Mouse (Mus musculus): Measurements from ENCODE around the gene Ssrp1. TPM values are rescaled to one million over a fixed set of nuclear protein-coding genes. Genes with fewer than 3 reads are reported as not detected.

Ssrp1 gene
- polyA plus RNA-seq, 1 experiment from 2014 or later = 217 TPM

DNA sequence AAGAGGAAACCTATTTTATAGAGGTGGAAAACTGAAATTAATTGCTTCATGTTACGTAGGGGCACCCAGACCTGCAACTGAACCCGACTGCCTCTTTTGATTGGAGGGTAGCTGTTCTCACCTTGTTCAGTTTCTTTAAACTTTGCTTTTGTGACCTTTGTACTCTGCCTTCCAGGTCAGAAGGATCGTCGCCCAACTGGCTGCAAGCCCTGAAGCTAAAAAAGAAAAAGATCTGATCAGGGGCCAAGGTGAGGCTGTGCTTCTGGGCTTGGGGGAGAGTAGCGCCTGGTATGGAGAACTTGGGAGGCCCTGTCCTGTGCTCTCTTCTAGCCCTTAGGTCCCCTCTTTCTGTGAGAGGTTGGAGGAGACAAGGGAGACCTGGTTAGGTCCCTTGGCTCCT is 34.9 kb downstream of the Ssrp1 start:
- Histone ChIP-seq H3K9me3 (ENCODE audit: control insufficient read depth, low read length) (no peaks in the 10 kb centered on the region), H3K9ac (ENCODE audit: low read depth, low read length) (no peak overlapping the region), H3K4me1 (ENCODE audit: control insufficient read depth, insufficient read depth, low read length) (no peaks in the 10 kb centered on the region), H3K4me3 (ENCODE audit: low read depth, low read length) (no peak overlapping the region), H3K27me3 (replicated peaks; ENCODE audit: control insufficient read depth, insufficient read depth, low read length) (no peaks in the 10 kb centered on the region), H3K27ac (replicated peaks; ENCODE audit: low read depth, low read length) (no peak overlapping the region), H3K36me3 (ENCODE audit: control insufficient read depth, insufficient read depth, low read length) (peaks cover 58% of the 10 kb centered on the region), H3K4me2 (ENCODE audit: low read depth, low read length) (no peak overlapping the region)
- DNase-seq (ENCODE audit: low spot score) (no peak), ATAC-seq (ENCODE audit: low read depth) (no peak)
- 85% methylated on average over 5 of the region's 5 CpGs for WGBS

DNA sequence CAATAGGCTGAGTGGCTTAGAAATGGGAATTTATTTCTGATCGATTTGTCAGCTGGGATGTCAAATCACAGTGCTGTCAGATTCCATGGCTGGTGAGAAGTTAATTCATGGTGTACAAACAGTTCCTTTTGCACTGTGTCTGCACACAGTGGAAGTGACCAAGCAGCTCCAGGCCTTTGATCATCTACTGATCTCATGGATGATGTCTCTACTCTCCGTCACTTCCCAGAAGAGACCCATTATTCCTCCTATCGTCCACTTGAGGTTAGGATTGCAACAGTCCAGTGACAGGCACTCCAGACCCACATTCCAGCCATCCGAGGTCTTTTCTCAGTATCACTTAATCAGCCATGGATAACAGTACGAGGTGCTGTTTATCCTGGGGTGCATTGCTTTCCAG is 36.7 kb downstream of the Ssrp1 start:
- no peaks in the 10 kb centered on the region for H3K4me1 ChIP-seq (ENCODE audit: control insufficient read depth, insufficient read depth, low read length)
- no peak overlapping the region for H3K4me2 ChIP-seq (ENCODE audit: low read depth, low read length)
- H3K9ac ChIP-seq (ENCODE audit: low read depth, low read length) = no peak overlapping the region
- WGBS = 88% methylated on average over 5 of the region's 5 CpGs
- ATAC-seq (ENCODE audit: low read depth) (no peak), DNase-seq (ENCODE audit: low spot score) (no peak)
- no peaks in the 10 kb centered on the region for H3K9me3 ChIP-seq (ENCODE audit: control insufficient read depth, low read length)
- no peak overlapping the region for H3K4me3 ChIP-seq (ENCODE audit: low read depth, low read length)
- H3K36me3 ChIP-seq (ENCODE audit: control insufficient read depth, insufficient read depth, low read length) = peaks cover 61% of the 10 kb centered on the region
- H3K27me3 ChIP-seq (replicated peaks; ENCODE audit: control insufficient read depth, insufficient read depth, low read length) = no peaks in the 10 kb centered on the region
- no peak overlapping the region for H3K27ac ChIP-seq (replicated peaks; ENCODE audit: low read depth, low read length)

DNA sequence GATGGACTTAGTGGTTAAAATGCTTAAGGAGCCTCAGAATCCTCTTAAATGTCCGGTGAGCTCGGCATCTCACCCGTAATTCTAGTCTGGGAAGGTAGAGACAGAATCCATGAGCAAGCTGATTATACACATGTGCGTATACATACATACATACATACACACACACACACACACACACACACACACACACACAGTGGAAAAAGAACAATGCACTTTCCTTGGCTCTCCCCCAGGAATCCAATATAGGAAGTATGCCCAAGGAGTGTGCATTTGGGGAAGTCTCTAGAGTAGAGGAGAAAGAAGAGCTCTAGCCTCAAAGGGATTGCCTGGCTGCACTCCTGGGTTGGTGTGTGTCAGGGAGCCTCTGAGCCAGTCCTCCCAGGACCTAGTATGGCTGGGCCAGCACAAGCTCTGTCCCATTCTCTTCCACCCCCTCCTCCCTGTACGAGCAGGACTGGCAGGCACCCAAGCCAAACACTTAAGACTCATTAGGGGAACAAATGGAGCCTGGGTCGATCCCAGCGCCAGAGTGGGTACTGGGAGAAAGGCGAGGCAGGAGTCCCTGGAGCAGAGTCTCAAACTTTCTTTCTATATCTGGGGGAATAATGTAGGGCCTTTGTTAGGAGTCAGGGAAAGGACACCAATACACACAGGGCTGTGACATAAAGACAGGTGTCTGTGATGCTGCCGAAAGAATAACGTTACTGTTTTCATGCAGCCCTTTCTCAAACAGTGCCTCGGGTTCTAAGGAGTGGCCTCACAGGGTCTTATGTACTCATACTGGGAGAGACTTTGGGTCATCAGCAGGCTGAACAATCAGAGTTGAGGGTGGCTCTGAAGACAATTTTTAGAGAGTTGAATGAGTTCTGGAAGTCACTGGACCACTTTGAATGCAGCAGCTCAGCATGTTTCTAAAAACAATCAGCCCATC is 51.9 kb downstream of the Ssrp1 start:
- Histone ChIP-seq H3K4me3 (ENCODE audit: low read depth, low read length) (no peak overlapping the region), H3K9ac (ENCODE audit: low read depth, low read length) (no peak overlapping the region), H3K27me3 (replicated peaks; ENCODE audit: control insufficient read depth, insufficient read depth, low read length) (no peaks in the 10 kb centered on the region), H3K9me3 (ENCODE audit: control insufficient read depth, low read length) (no peaks in the 10 kb centered on the region), H3K4me2 (ENCODE audit: low read depth, low read length) (no peak overlapping the region), H3K36me3 (ENCODE audit: control insufficient read depth, insufficient read depth, low read length) (no peaks in the 10 kb centered on the region), H3K4me1 (ENCODE audit: control insufficient read depth, insufficient read depth, low read length) (peaks cover 4% of the 10 kb centered on the region; the same call in 1 of the 2 replicates), H3K27ac (replicated peaks; ENCODE audit: low read depth, low read length) (no peak overlapping the region)
- DNase-seq (ENCODE audit: low spot score) = peak; percentile 57
- ATAC-seq (ENCODE audit: low read depth) = peak; percentile 80
- WGBS = 51% methylated on average over 11 of the region's 11 CpGs

DNA sequence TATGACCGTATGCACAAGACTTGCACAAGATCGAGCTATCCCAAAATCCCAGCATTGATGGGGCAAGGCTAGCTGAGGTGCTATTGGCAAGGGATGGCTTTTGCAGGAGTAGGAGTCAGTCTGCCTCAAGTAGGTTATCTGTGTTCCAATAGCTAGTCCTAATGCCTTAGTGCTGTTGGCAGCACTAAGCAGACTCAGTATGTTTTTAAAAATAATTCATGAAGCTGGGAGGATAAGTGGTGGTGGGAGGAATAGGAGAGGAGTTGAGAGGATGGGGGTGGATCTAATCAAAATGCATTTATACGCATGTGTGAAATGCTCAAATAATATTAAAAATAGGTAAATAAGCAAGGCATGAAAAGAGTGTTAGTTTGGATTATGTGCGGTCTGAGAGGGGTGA is 54.3 kb downstream of the Ssrp1 start:
- Histone ChIP-seq H3K4me3 (ENCODE audit: low read depth, low read length) (no peak overlapping the region), H3K36me3 (ENCODE audit: control insufficient read depth, insufficient read depth, low read length) (no peaks in the 10 kb centered on the region), H3K27ac (replicated peaks; ENCODE audit: low read depth, low read length) (no peak overlapping the region), H3K9me3 (ENCODE audit: control insufficient read depth, low read length) (no peaks in the 10 kb centered on the region), H3K27me3 (replicated peaks; ENCODE audit: control insufficient read depth, insufficient read depth, low read length) (no peaks in the 10 kb centered on the region), H3K4me1 (ENCODE audit: control insufficient read depth, insufficient read depth, low read length) (peaks cover 4% of the 10 kb centered on the region; the same call in 1 of the 2 replicates), H3K4me2 (ENCODE audit: low read depth, low read length) (no peak overlapping the region), H3K9ac (ENCODE audit: low read depth, low read length) (no peak overlapping the region)
- WGBS = 90% methylated on average over 4 of the region's 4 CpGs
- ATAC-seq (ENCODE audit: low read depth) = no peak
- DNase-seq (ENCODE audit: low spot score) = no peak

DNA sequence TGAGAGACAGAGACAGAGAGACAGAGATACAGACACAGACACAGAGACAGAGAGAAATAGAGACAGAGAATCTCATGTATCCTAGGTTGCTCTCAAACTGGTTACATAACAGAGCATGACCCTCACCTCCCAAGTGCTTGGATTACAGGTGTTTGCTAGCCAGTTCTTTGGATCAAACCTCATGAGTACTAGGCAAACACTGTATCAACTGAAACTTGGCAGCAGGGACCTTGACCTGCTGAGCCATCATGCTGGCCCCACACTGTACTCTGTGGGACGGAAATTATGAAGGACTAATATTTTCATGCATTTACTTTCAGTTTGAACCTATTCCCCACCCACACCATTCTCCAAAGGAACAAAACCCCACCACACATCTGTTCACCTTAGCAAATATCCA is 56.3 kb downstream of the Ssrp1 start:
- Histone ChIP-seq H3K4me3 (ENCODE audit: low read depth, low read length) (no peak overlapping the region), H3K4me1 (ENCODE audit: control insufficient read depth, insufficient read depth, low read length) (peaks cover 4% of the 10 kb centered on the region; the same call in 1 of the 2 replicates), H3K9ac (ENCODE audit: low read depth, low read length) (no peak overlapping the region), H3K27ac (replicated peaks; ENCODE audit: low read depth, low read length) (no peak overlapping the region), H3K27me3 (replicated peaks; ENCODE audit: control insufficient read depth, insufficient read depth, low read length) (no peaks in the 10 kb centered on the region), H3K36me3 (ENCODE audit: control insufficient read depth, insufficient read depth, low read length) (no peaks in the 10 kb centered on the region), H3K9me3 (ENCODE audit: control insufficient read depth, low read length) (no peaks in the 10 kb centered on the region), H3K4me2 (ENCODE audit: low read depth, low read length) (no peak overlapping the region)
- DNase-seq (ENCODE audit: low spot score) (no peak), ATAC-seq (ENCODE audit: low read depth) (no peak)
- 86% methylated on average over 1 of the region's 1 CpGs for WGBS

DNA sequence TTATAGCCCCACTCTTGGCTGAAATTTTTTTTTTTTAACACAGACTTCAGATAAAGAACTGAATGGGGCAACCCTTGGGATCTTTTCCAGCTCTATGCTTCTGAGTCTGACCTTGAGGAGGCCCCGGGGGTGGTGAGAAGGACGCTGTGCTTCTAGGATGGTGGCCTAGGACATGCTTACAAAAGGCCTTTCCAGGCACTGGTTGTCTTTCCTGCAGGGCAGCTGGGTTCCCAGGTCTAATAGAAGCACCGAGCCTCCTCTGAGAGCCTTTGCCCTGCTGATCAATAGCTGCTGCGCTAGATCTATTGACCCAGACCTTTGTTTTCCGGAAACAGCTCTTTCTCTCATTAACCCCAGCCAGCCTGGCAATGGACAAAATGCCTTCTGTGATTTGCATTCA is 58.9 kb downstream of the Ssrp1 start:
- DNase-seq (ENCODE audit: low spot score) (no peak), ATAC-seq (ENCODE audit: low read depth) (no peak)
- H3K9ac ChIP-seq (ENCODE audit: low read depth, low read length) = no peak overlapping the region
- H3K4me1 ChIP-seq (ENCODE audit: control insufficient read depth, insufficient read depth, low read length) = no peaks in the 10 kb centered on the region
- H3K36me3 ChIP-seq (ENCODE audit: control insufficient read depth, insufficient read depth, low read length) = no peaks in the 10 kb centered on the region
- WGBS = 50% methylated on average over 5 of the region's 5 CpGs
- no peak overlapping the region for H3K4me2 ChIP-seq (ENCODE audit: low read depth, low read length)
- H3K9me3 ChIP-seq (ENCODE audit: control insufficient read depth, low read length) = peaks cover 5% of the 10 kb centered on the region; the same call in 1 of the 2 replicates
- H3K27me3 ChIP-seq (replicated peaks; ENCODE audit: control insufficient read depth, insufficient read depth, low read length) = no peaks in the 10 kb centered on the region
- no peak overlapping the region for H3K27ac ChIP-seq (replicated peaks; ENCODE audit: low read depth, low read length)
- no peak overlapping the region for H3K4me3 ChIP-seq (ENCODE audit: low read depth, low read length)

Other genes starting within 250 kb of the Ssrp1 start
- 44.5 and 48.2 TPM in 2 replicates for gene Ube2l6, start 238.4 kb upstream of the Ssrp1 start, polyA plus RNA-seq (2014; fragmentation: Nextera tagmentation; extraction: Ambion mirVana)
- gene Smtnl1, start 214.6 kb upstream of the Ssrp1 start, polyA plus RNA-seq (2014; fragmentation: Nextera tagmentation; extraction: Ambion mirVana) = 0.48 and 1.6 TPM in 2 replicates
- gene Timm10, start 210.2 kb upstream of the Ssrp1 start, polyA plus RNA-seq (2014; fragmentation: Nextera tagmentation; extraction: Ambion mirVana) = 55.5 and 55.7 TPM in 2 replicates
- 14.3 and 17.0 TPM in 2 replicates for gene Slc43a1, start 198.4 kb upstream of the Ssrp1 start, polyA plus RNA-seq (2014; fragmentation: Nextera tagmentation; extraction: Ambion mirVana)
- gene Rtn4rl2, start 150.5 kb upstream of the Ssrp1 start, polyA plus RNA-seq (2014; fragmentation: Nextera tagmentation; extraction: Ambion mirVana) = 2.5 and 3.4 TPM in 2 replicates
- gene Slc43a3, start 100.7 kb upstream of the Ssrp1 start, polyA plus RNA-seq (2014; fragmentation: Nextera tagmentation; extraction: Ambion mirVana) = 36.6 and 38.8 TPM in 2 replicates
- gene Prg2, start 56.8 kb upstream of the Ssrp1 start, polyA plus RNA-seq (2014; fragmentation: Nextera tagmentation; extraction: Ambion mirVana) = 0.34 TPM in 1 of 2 replicates, not detected in the other
- not detected in 2 replicates for gene Prg3, start 49.0 kb upstream of the Ssrp1 start, polyA plus RNA-seq (2014; fragmentation: Nextera tagmentation; extraction: Ambion mirVana)
- gene P2rx3, start 228 bp downstream of the Ssrp1 start, polyA plus RNA-seq (2014; fragmentation: Nextera tagmentation; extraction: Ambion mirVana) = 6.7 and 7.0 TPM in 2 replicates
- 14.7 and 16.6 TPM in 2 replicates for gene Tnks1bp1, start 10.8 kb downstream of the Ssrp1 start, polyA plus RNA-seq (2014; fragmentation: Nextera tagmentation; extraction: Ambion mirVana)
- gene Aplnr, start 99.0 kb downstream of the Ssrp1 start, polyA plus RNA-seq (2014; fragmentation: Nextera tagmentation; extraction: Ambion mirVana) = 62.0 and 63.2 TPM in 2 replicates
- 2.1 and 2.3 TPM in 2 replicates for gene Lrrc55, start 160.0 kb downstream of the Ssrp1 start, polyA plus RNA-seq (2014; fragmentation: Nextera tagmentation; extraction: Ambion mirVana)